In genomic region chr9:105527219-105527618, GRCm38 (mm10) we compare ENCODE assay signal across 8 mouse cellular contexts. TPM values are rescaled to one million over a fixed set of nuclear protein-coding genes. Genes with fewer than 3 reads are reported as not detected.
DNase-seq lines count a peak whose midpoint lies in the region; ATAC-seq and TF ChIP-seq lines count a peak whose summit lies in the region.

Gene Atp2c1, minus strand, starts transcription at chr9:105527319.

- no peak within 1 kb of the TSS for H3K27ac ChIP-seq in lung, embryonic 14.5 days (ENCODE audit: low read depth)
- H3K27ac ChIP-seq in embryonic facial prominence, embryonic 12.5 days, result no peak within 1 kb of the TSS
- no peak within 1 kb of the TSS for H3K27ac ChIP-seq in heart, embryonic 12.5 days (ENCODE audit: poor library complexity, severe bottlenecking)
- H3K27ac ChIP-seq in midbrain, postnatal 0 days (ENCODE audit: low read depth, low read length), result no peak within 1 kb of the TSS

- no peak for TF ChIP-seq CTCF in lung, embryonic 14.5 days (IDR thresholded peaks at IDR 0.05; ENCODE audit: low read depth)
- TF ChIP-seq CTCF in midbrain, postnatal 0 days (IDR thresholded peaks at IDR 0.05), result no peak

- no peak within 1 kb of the TSS for H3K4me2 ChIP-seq in lung, embryonic 14.5 days
- no peak within 1 kb of the TSS for H3K4me2 ChIP-seq in embryonic facial prominence, embryonic 12.5 days (replicated peaks)
- no peak within 1 kb of the TSS for H3K4me2 ChIP-seq in heart, embryonic 12.5 days
- H3K4me2 ChIP-seq in midbrain, postnatal 0 days (ENCODE audit: low read depth, low read length, poor library complexity, severe bottlenecking), result no peak within 1 kb of the TSS

- 0 out of 2 replicates have a peak, but pooled peaks cover 4% of the 10 kb centered on the region for H3K4me1 ChIP-seq in lung, embryonic 14.5 days (ENCODE audit: insufficient read depth)
- peaks cover 9% of the 10 kb centered on the region; the same call in 1 of the 2 replicates for H3K4me1 ChIP-seq in embryonic facial prominence, embryonic 12.5 days
- H3K4me1 ChIP-seq in heart, embryonic 12.5 days (replicated peaks), result peaks cover 16% of the 10 kb centered on the region
- peaks cover 3% of the 10 kb centered on the region; the same call in 1 of the 2 replicates for H3K4me1 ChIP-seq in midbrain, postnatal 0 days (ENCODE audit: insufficient read depth, low read length)

- H3K9me3 ChIP-seq in lung, embryonic 14.5 days (ENCODE audit: low read depth, low read length), result no peaks in the 10 kb centered on the region
- H3K9me3 ChIP-seq in embryonic facial prominence, embryonic 12.5 days, result no peaks in the 10 kb centered on the region
- H3K9me3 ChIP-seq in heart, embryonic 12.5 days (replicated peaks), result no peaks in the 10 kb centered on the region
- H3K9me3 ChIP-seq in midbrain, postnatal 0 days (ENCODE audit: low read length), result no peaks in the 10 kb centered on the region

- no peak within 1 kb of the TSS for H3K9ac ChIP-seq in lung, embryonic 14.5 days
- no peak within 1 kb of the TSS for H3K9ac ChIP-seq in embryonic facial prominence, embryonic 12.5 days
- H3K9ac ChIP-seq in heart, embryonic 12.5 days, result no peak within 1 kb of the TSS
- no peak within 1 kb of the TSS for H3K9ac ChIP-seq in midbrain, postnatal 0 days (replicated peaks; ENCODE audit: low read length, poor library complexity, severe bottlenecking)

- 88% methylated on average over 12 of the region's 12 CpGs for WGBS in lung, embryonic 14.5 days
- WGBS in embryonic facial prominence, embryonic 12.5 days, result 88% methylated on average over 12 of the region's 12 CpGs
- 84% methylated on average over 12 of the region's 12 CpGs for WGBS in heart, embryonic 12.5 days
- 88% methylated on average over 12 of the region's 12 CpGs for WGBS in midbrain, postnatal 0 days

- ATAC-seq in lung, embryonic 14.5 days (ENCODE audit: insufficient read depth), result no peak
- ATAC-seq in embryonic facial prominence, embryonic 12.5 days (ENCODE audit: insufficient number of reproducible peaks, insufficient read depth, low FRiP score, low TSS enrichment), result no peak
- no peak for ATAC-seq in heart, embryonic 12.5 days (ENCODE audit: insufficient number of reproducible peaks, low FRiP score)
- no peak for ATAC-seq in midbrain, postnatal 0 days (ENCODE audit: low FRiP score)

- H3K27me3 ChIP-seq in lung, embryonic 14.5 days (ENCODE audit: insufficient read depth, low read length), result no peaks in the 10 kb centered on the region
- no peaks in the 10 kb centered on the region for H3K27me3 ChIP-seq in embryonic facial prominence, embryonic 12.5 days
- no peaks in the 10 kb centered on the region for H3K27me3 ChIP-seq in heart, embryonic 12.5 days (replicated peaks)
- no peaks in the 10 kb centered on the region for H3K27me3 ChIP-seq in midbrain, postnatal 0 days (ENCODE audit: insufficient read depth, low read length)

- DNase-seq in lung, embryonic 14.5 days, result no peak
- DNase-seq in lung, postnatal 25 days (ENCODE audit: low spot score), result no peak
- no peak for DNase-seq in left cerebral cortex, adult 8-10 months (ENCODE audit: low spot score in 2 of 2)
- no peak for DNase-seq in midbrain, postnatal 0 days (ENCODE audit: low spot score)
- no peak for DNase-seq in embryo, embryonic 10.5 days (ENCODE audit: low spot score)
- DNase-seq in embryo, embryonic 11 days, result no peak

- H3K4me3 ChIP-seq in lung, embryonic 14.5 days (ENCODE audit: low read depth, low read length), result no peak within 1 kb of the TSS
- no peak within 1 kb of the TSS for H3K4me3 ChIP-seq in embryonic facial prominence, embryonic 12.5 days
- no peak within 1 kb of the TSS for H3K4me3 ChIP-seq in heart, embryonic 12.5 days
- H3K4me3 ChIP-seq in midbrain, postnatal 0 days (ENCODE audit: low read depth, low read length), result no peak within 1 kb of the TSS

- no peaks in the 10 kb centered on the region for H3K36me3 ChIP-seq in lung, embryonic 14.5 days (ENCODE audit: insufficient read depth)
- H3K36me3 ChIP-seq in embryonic facial prominence, embryonic 12.5 days, result no peaks in the 10 kb centered on the region
- H3K36me3 ChIP-seq in heart, embryonic 12.5 days, result no peaks in the 10 kb centered on the region
- H3K36me3 ChIP-seq in midbrain, postnatal 0 days (ENCODE audit: insufficient read depth, low read length), result no peaks in the 10 kb centered on the region

RNA-seq across cellular contexts. Expression of gene Atp2c1, which starts in this region (rescaled TPM):
- polyA plus RNA-seq in lung, embryonic 14.5 days (2014; fragmentation: Nextera tagmentation; extraction: Ambion mirVana), result 74.3 and 74.9 TPM in 2 replicates
- 65.7 and 65.9 TPM in 2 replicates for polyA plus RNA-seq in embryonic facial prominence, embryonic 12.5 days (2016; fragmentation: Nextera tagmentation; extraction: Ambion mirVana)
- 66.3 and 67.7 TPM in 2 replicates for polyA plus RNA-seq in heart, embryonic 12.5 days (2016; fragmentation: Nextera tagmentation; extraction: Ambion mirVana)
- total RNA-seq in left cerebral cortex, adult 8-10 months (2022), result 100 to 1,000 TPM; 180 to 197 (median 186) TPM
- 157 and 184 TPM in 2 replicates for total RNA-seq in midbrain, postnatal 0 days (2014; rRNA removed)
- 65.7 and 70.6 TPM in 2 replicates for polyA plus RNA-seq in midbrain, postnatal 0 days (2015; fragmentation: Nextera tagmentation; extraction: Ambion mirVana)
